Mouse (Mus musculus) skeletal muscle tissue, adult 2 months (tissue): ENCODE measurements around the gene Armc10.
"Not testable (repeated sequence)": the region's sequence is repeated elsewhere in the genome, so short reads cannot be mapped to it uniquely, and the experiment has no call there.

Experiments used
- DNase-seq: peaks from one replicate; pipeline ENCODE4 v3.0.0-alpha.2; 2012; ENCODE audit warnings: low read depth, low spot score

The Armc10 gene

DNA sequence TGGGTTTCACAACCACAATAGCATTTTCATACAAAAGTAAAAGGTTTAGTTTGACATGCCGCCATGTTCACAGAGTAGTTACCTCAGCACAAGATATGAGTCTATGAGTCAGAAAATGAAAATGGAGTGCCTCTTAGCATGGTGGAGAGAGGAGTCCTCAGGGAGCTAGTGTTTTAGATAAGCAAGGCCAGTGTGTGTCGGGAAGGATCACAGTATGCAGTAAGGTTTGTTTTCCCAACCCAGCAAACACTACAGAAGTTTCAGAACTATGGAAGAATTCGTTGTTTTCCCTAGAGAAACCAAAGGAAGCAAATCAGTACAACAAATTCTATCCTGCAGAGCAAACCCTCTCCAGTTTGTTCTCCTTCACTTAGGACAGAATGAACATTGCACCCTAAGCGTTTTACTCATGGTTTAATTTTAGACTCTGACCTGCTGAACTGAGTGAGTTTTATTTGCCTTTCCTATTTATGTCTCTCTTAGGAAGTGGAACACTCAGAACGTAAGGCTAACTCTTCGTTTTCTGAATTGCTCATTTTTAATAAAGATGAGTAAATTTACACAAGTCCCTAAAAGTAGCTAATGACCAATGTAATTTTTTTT, 57.4 kb downstream of the Armc10 start:
- peak; percentile 47 for DNase-seq

DNA sequence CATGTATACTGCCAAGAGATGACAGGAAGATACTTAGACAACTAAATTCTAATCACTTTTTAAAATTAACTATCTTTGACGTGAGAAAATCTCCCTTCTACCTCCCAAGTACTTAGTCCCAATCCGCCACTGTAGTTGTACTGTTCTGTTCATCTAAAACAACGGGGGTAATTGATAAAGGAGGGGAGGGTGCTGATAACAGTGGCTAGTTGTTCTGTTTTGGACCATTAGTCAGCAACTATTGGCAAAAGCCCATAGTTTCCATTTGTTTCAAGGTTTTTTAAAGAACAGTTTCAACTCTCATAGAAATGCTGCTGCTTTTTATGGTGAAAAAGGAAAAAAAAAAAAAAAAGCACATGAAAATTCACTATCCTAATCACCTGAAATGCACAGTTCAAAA, 58.1 kb downstream of the Armc10 start:
- DNase-seq = no peak

DNA sequence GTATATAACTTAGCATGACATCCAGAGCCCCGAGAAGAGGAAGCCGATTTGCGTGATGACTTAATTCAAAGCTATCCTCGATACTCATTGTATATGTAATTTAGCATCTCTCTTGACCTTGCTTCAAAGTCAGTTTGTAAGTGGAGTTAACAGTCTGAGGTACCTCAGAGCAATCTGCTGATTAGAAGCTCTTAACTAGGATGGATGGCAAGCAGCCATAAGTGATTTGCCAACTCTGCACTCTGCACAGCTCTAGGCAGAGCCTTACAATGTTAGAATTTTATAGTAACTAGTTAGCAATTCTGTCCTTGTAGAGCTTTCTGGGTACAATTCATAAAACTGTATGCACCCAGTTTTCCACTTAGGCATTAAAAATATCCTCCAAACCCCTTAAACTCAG, 60.9 kb downstream of the Armc10 start:
- DNase-seq = no peak

GRCm38 (mm10) chr5:21708011-21708410, 62.4 kb downstream of the Armc10 start:
- DNase-seq = not testable (repeated sequence)
